2 mouse cellular contexts compared by ENCODE assay signal in the genomic region with DNA sequence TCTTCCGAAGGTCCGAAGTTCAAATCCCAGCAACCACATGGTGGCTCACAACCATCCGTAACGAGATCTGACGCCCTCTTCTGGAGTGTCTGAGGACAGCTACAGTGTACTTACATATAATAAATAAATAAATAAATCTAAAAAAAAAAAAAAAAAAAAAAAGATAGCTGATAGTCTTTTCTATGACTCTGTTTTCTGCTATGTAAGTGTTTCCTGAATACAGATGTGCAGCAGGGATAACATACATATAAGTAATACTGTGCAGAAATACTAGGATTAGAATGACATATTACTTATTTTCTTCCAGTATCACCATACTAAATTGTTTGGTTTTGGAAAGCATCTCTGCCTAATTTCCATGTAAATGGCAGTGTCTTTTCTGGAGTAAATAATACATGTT. TPM values are rescaled to one million over a fixed set of nuclear protein-coding genes. Genes with fewer than 3 reads are reported as not detected.
"Had no signal": no experiment of that assay in that cellular context is flagged by ENCODE, and none has a peak within 500 bp of the region (broad histone marks: within the 10 kb centered on the region; RNA-seq: fewer than 3 reads in every experiment).

No protein-coding gene starts in this region.

RNA-seq across cellular contexts. Expression of a gene that starts 50.8 kb away (rescaled TPM):
- total RNA-seq: megakaryocyte-erythroid progenitor cell, adult 5-6 weeks had no signal
- polyA plus RNA-seq: macrophage had no signal
